14 mouse cellular contexts compared by ENCODE assay signal in genomic region chr11:49949839-49950238, GRCm38 (mm10). TPM values are rescaled to one million over a fixed set of nuclear protein-coding genes. Genes with fewer than 3 reads are reported as not detected.
DNase-seq lines count a peak whose midpoint lies in the region.
"Had no signal": no experiment of that assay in that cellular context is flagged by ENCODE, and none has a peak within 500 bp of the region (broad histone marks: within the 10 kb centered on the region; RNA-seq: fewer than 3 reads in every experiment).

No protein-coding gene starts in this region.

- H3K36me3 ChIP-seq in heart, embryonic 10.5 days: no peaks in the 10 kb centered on the region
- H3K36me3 ChIP-seq: embryonic facial prominence, embryonic 13.5 days; G1E; heart, embryonic 15.5 days; liver, embryonic 13.5 days had no signal

- intact Hi-C loops in heart, postnatal 36 days (cut with DNase I): no loop called here

- DNase-seq in heart, embryonic 10.5 days (ENCODE audit: low spot score): no peak
- no peak for DNase-seq in heart, postnatal 36 days
- DNase-seq in right cerebral cortex, adult 18-20 months: peak; percentile 46
- no peak for DNase-seq in right cerebral cortex, postnatal 36 days (ENCODE audit: low spot score in 2 of 2)
- DNase-seq in cerebellum, postnatal 10 days: peak; percentile 75 to 89
- no peak for DNase-seq in lung, postnatal 36 days
- no peak for DNase-seq in yolk sac, embryonic 10.5 days (ENCODE audit: low spot score)
- DNase-seq: adrenal gland, postnatal 14 days; liver, embryonic 13.5 days had no signal

- 27% methylated on average over 5 of the region's 5 CpGs for WGBS in heart, embryonic 10.5 days

- H3K27me3 ChIP-seq in heart, embryonic 10.5 days (ENCODE audit: insufficient read depth, poor library complexity, severe bottlenecking): peaks cover 24% of the 10 kb centered on the region

- peak overlapping the region; percentile 10; the same call in 1 of the 2 replicates for H3K27ac ChIP-seq in heart, embryonic 10.5 days
- H3K27ac ChIP-seq: embryonic facial prominence, embryonic 13.5 days; heart, embryonic 15.5 days; liver, embryonic 13.5 days had no signal

- H3K4me3 ChIP-seq in heart, embryonic 10.5 days: no peak overlapping the region
- H3K4me3 ChIP-seq: embryonic facial prominence, embryonic 13.5 days; heart, embryonic 15.5 days; liver, embryonic 13.5 days had no signal

- peaks cover 17% of the 10 kb centered on the region for H3K4me1 ChIP-seq in heart, embryonic 10.5 days
- H3K4me1 ChIP-seq: heart, embryonic 15.5 days; liver, embryonic 13.5 days had no signal

- H3K9me3 ChIP-seq in heart, embryonic 10.5 days: no peaks in the 10 kb centered on the region
- H3K9me3 ChIP-seq: embryonic facial prominence, embryonic 13.5 days; G1E; heart, embryonic 15.5 days; liver, embryonic 13.5 days had no signal

RNA-seq across cellular contexts. Expression of gene Rasgef1c, which starts 48.2 kb away (rescaled TPM):
- 0.17 and 0.20 TPM in 2 replicates for polyA plus RNA-seq in heart, embryonic 10.5 days (2016; fragmentation: Nextera tagmentation; extraction: Ambion mirVana)
- total RNA-seq in heart, postnatal 36 days (2021): under 1 TPM; 0.31 to 0.46 TPM
- polyA plus RNA-seq: G1E; kidney, embryonic 14.5 days; liver, embryonic 13.5 days; lung, postnatal 0 days had no signal

Comparison
In these comparisons a context has a peak if more than half of its experiments do, and no peak if none do; other contexts are left out.
1. DNase-seq: peak in right cerebral cortex, adult 18-20 months (single experiment) and cerebellum, postnatal 10 days (2 of 2); none in heart, embryonic 10.5 days (single experiment), heart, postnatal 36 days (0 of 2), right cerebral cortex, postnatal 36 days (0 of 2), lung, postnatal 36 days (single experiment) and yolk sac, embryonic 10.5 days (single experiment).